Mouse (Mus musculus): Measurements from ENCODE around the gene Opcml. TPM values are rescaled to one million over a fixed set of nuclear protein-coding genes. Genes with fewer than 3 reads are reported as not detected.

The Opcml gene
- polyA plus RNA-seq, 1 experiment from 2014 or later, result 10.1 TPM

DNA sequence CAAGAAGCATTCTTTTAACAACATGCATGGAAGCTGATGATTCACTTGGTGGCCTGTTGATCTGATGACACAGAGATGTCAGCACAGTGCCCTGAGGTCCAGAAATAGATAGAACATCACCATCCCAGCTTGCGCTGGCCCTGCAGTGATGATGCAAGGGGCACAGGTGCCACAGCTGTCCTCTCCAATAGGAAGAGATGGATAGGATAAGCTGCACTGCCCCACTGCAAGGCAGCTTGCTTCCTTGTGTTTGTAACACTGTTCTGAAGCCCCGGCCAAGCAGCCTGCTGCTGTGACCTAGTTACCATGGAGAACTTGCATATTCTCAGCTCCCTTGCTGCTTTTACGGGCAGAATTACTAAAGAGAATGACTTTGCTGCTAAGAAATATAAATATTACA is 1076.7 kb downstream of the Opcml start:
- Histone ChIP-seq H3K9me3 (ENCODE audit: control insufficient read depth, low read length) (no peaks in the 10 kb centered on the region), H3K27me3 (ENCODE audit: control insufficient read depth, insufficient read depth, low read depth, low read length) (no peaks in the 10 kb centered on the region), H3K4me1 (replicated peaks; ENCODE audit: control insufficient read depth, insufficient read depth, low read length) (no peaks in the 10 kb centered on the region), H3K4me2 (ENCODE audit: low read depth, low read length) (no peak overlapping the region), H3K9ac (ENCODE audit: low read length) (no peak overlapping the region), H3K4me3 (ENCODE audit: low read length) (no peak overlapping the region), H3K36me3 (ENCODE audit: control insufficient read depth, insufficient read depth, low read length) (no peaks in the 10 kb centered on the region), H3K27ac (ENCODE audit: low read length) (no peak overlapping the region)
- WGBS, result 74% methylated on average over 3 of the region's 3 CpGs
- ATAC-seq (ENCODE audit: low read depth), result no peak

DNA sequence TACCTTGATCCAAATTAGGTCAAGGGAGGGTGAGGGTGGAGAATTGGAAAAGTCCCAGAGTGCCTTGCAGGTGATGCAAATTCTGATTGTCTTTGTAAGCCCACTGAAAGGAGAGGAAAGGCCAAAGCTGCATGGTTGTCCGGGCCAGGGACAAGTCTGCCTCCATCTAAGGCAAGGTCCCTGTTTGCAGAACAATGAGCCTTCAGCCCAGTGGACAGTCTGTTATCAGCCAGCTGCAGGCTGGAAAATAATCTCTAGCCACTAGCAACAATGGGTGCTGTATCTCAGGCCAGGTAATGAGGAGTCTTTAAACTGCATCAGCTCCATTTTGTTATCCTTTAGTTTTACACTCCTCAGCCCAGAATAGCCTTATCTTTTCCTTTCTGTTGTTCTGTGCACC is 1079.9 kb downstream of the Opcml start:
- Histone ChIP-seq H3K4me3 (ENCODE audit: low read length) (no peak overlapping the region), H3K27me3 (ENCODE audit: control insufficient read depth, insufficient read depth, low read depth, low read length) (no peaks in the 10 kb centered on the region), H3K9ac (ENCODE audit: low read length) (no peak overlapping the region), H3K9me3 (ENCODE audit: control insufficient read depth, low read length) (no peaks in the 10 kb centered on the region), H3K4me1 (replicated peaks; ENCODE audit: control insufficient read depth, insufficient read depth, low read length) (no peaks in the 10 kb centered on the region), H3K4me2 (ENCODE audit: low read depth, low read length) (no peak overlapping the region), H3K27ac (ENCODE audit: low read length) (no peak overlapping the region), H3K36me3 (ENCODE audit: control insufficient read depth, insufficient read depth, low read length) (no peaks in the 10 kb centered on the region)
- no peak for ATAC-seq (ENCODE audit: low read depth)
- WGBS, result 68% methylated on average over 1 of the region's 1 CpGs

GRCm38 (mm10) chr9:28882566-28882965 is 1092.0 kb downstream of the Opcml start:
- Histone ChIP-seq H3K27ac (ENCODE audit: low read length) (no peak overlapping the region), H3K4me1 (replicated peaks; ENCODE audit: control insufficient read depth, insufficient read depth, low read length) (no peaks in the 10 kb centered on the region), H3K4me2 (ENCODE audit: low read depth, low read length) (no peak overlapping the region), H3K4me3 (ENCODE audit: low read length) (no peak overlapping the region), H3K27me3 (ENCODE audit: control insufficient read depth, insufficient read depth, low read depth, low read length) (no peaks in the 10 kb centered on the region), H3K9me3 (ENCODE audit: control insufficient read depth, low read length) (no peaks in the 10 kb centered on the region), H3K9ac (ENCODE audit: low read length) (no peak overlapping the region), H3K36me3 (ENCODE audit: control insufficient read depth, insufficient read depth, low read length) (no peaks in the 10 kb centered on the region)
- 67% methylated on average over 1 of the region's 1 CpGs for WGBS
- no peak for ATAC-seq (ENCODE audit: low read depth)

- no peak for ATAC-seq (ENCODE audit: low read depth)
- H3K27ac ChIP-seq (ENCODE audit: low read length), result no peak overlapping the region
- H3K27me3 ChIP-seq (ENCODE audit: control insufficient read depth, insufficient read depth, low read depth, low read length), result no peaks in the 10 kb centered on the region
- 73% methylated on average over 8 of the region's 8 CpGs for WGBS
- no peaks in the 10 kb centered on the region for H3K9me3 ChIP-seq (ENCODE audit: control insufficient read depth, low read length)
- no peak overlapping the region for H3K9ac ChIP-seq (ENCODE audit: low read length)
- no peak overlapping the region for H3K4me2 ChIP-seq (ENCODE audit: low read depth, low read length)
- H3K4me1 ChIP-seq (replicated peaks; ENCODE audit: control insufficient read depth, insufficient read depth, low read length), result no peaks in the 10 kb centered on the region
- H3K36me3 ChIP-seq (ENCODE audit: control insufficient read depth, insufficient read depth, low read length), result no peaks in the 10 kb centered on the region
- no peak overlapping the region for H3K4me3 ChIP-seq (ENCODE audit: low read length)
These were observed 1101.0 kb downstream of the Opcml start for GRCm38 (mm10) chr9:28891611-28892010.

GRCm38 (mm10) chr9:28903291-28903690 is 1112.7 kb downstream of the Opcml start:
- Histone ChIP-seq H3K4me1 (replicated peaks; ENCODE audit: control insufficient read depth, insufficient read depth, low read length) (no peaks in the 10 kb centered on the region), H3K27ac (ENCODE audit: low read length) (no peak overlapping the region), H3K36me3 (ENCODE audit: control insufficient read depth, insufficient read depth, low read length) (no peaks in the 10 kb centered on the region), H3K4me3 (ENCODE audit: low read length) (no peak overlapping the region), H3K4me2 (ENCODE audit: low read depth, low read length) (no peak overlapping the region), H3K9me3 (ENCODE audit: control insufficient read depth, low read length) (no peaks in the 10 kb centered on the region), H3K9ac (ENCODE audit: low read length) (no peak overlapping the region), H3K27me3 (ENCODE audit: control insufficient read depth, insufficient read depth, low read depth, low read length) (no peaks in the 10 kb centered on the region)
- WGBS, result 97% methylated on average over 1 of the region's 1 CpGs
- ATAC-seq (ENCODE audit: low read depth), result no peak

- no peaks in the 10 kb centered on the region for H3K4me1 ChIP-seq (replicated peaks; ENCODE audit: control insufficient read depth, insufficient read depth, low read length)
- no peaks in the 10 kb centered on the region for H3K36me3 ChIP-seq (ENCODE audit: control insufficient read depth, insufficient read depth, low read length)
- no peaks in the 10 kb centered on the region for H3K9me3 ChIP-seq (ENCODE audit: control insufficient read depth, low read length)
- H3K27ac ChIP-seq (ENCODE audit: low read length), result no peak overlapping the region
- ATAC-seq (ENCODE audit: low read depth), result no peak
- 64% methylated on average over 4 of the region's 4 CpGs for WGBS
- H3K27me3 ChIP-seq (ENCODE audit: control insufficient read depth, insufficient read depth, low read depth, low read length), result no peaks in the 10 kb centered on the region
- no peak overlapping the region for H3K4me3 ChIP-seq (ENCODE audit: low read length)
- H3K4me2 ChIP-seq (ENCODE audit: low read depth, low read length), result no peak overlapping the region
- H3K9ac ChIP-seq (ENCODE audit: low read length), result no peak overlapping the region
These were observed 1119.2 kb downstream of the Opcml start for GRCm38 (mm10) chr9:28909738-28910137.

- no peak overlapping the region for H3K9ac ChIP-seq (ENCODE audit: low read length)
- no peak overlapping the region for H3K4me3 ChIP-seq (ENCODE audit: low read length)
- no peaks in the 10 kb centered on the region for H3K27me3 ChIP-seq (ENCODE audit: control insufficient read depth, insufficient read depth, low read depth, low read length)
- ATAC-seq (ENCODE audit: low read depth), result no peak
- no peak overlapping the region for H3K27ac ChIP-seq (ENCODE audit: low read length)
- WGBS, result 57% methylated on average over 13 of the region's 13 CpGs
- H3K4me2 ChIP-seq (ENCODE audit: low read depth, low read length), result no peak overlapping the region
- H3K4me1 ChIP-seq (replicated peaks; ENCODE audit: control insufficient read depth, insufficient read depth, low read length), result no peaks in the 10 kb centered on the region
- no peaks in the 10 kb centered on the region for H3K9me3 ChIP-seq (ENCODE audit: control insufficient read depth, low read length)
- no peaks in the 10 kb centered on the region for H3K36me3 ChIP-seq (ENCODE audit: control insufficient read depth, insufficient read depth, low read length)
These were observed 1121.1 kb downstream of the Opcml start for GRCm38 (mm10) chr9:28911571-28912185.

GRCm38 (mm10) chr9:28932069-28932468 is 1141.5 kb downstream of the Opcml start:
- H3K36me3 ChIP-seq (ENCODE audit: control insufficient read depth, insufficient read depth, low read length), result no peaks in the 10 kb centered on the region
- no peak overlapping the region for H3K27ac ChIP-seq (ENCODE audit: low read length)
- 62% methylated on average over 2 of the region's 2 CpGs for WGBS
- no peaks in the 10 kb centered on the region for H3K27me3 ChIP-seq (ENCODE audit: control insufficient read depth, insufficient read depth, low read depth, low read length)
- no peak overlapping the region for H3K9ac ChIP-seq (ENCODE audit: low read length)
- H3K4me2 ChIP-seq (ENCODE audit: low read depth, low read length), result no peak overlapping the region
- no peak overlapping the region for H3K4me3 ChIP-seq (ENCODE audit: low read length)
- ATAC-seq (ENCODE audit: low read depth), result no peak
- no peaks in the 10 kb centered on the region for H3K4me1 ChIP-seq (replicated peaks; ENCODE audit: control insufficient read depth, insufficient read depth, low read length)
- no peaks in the 10 kb centered on the region for H3K9me3 ChIP-seq (ENCODE audit: control insufficient read depth, low read length)

- ATAC-seq (ENCODE audit: low read depth), result no peak
These were observed 1146.6 kb downstream of the Opcml start for GRCm38 (mm10) chr9:28937163-28937562.

DNA sequence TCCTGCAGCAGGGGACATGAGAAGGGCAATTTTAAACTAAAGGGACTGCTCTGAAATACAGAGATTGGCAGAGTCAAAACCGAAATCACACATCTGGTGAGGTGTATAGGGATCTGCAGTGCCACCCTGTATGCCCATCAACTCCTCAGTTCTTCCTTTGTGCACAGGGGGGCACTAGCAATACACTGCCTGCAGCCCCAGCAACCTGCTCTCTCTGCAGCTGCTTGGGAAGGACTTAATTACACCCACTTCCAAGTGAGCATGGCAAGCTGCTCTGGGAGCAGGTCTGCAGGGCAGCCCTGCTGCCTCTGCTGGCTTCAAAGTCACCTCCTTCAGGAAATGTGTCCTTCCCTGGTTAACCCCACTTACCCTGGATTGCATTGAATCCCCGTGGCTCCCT is 1147.4 kb downstream of the Opcml start:
- H3K36me3 ChIP-seq (ENCODE audit: control insufficient read depth, insufficient read depth, low read length), result no peaks in the 10 kb centered on the region
- no peak for ATAC-seq (ENCODE audit: low read depth)
- H3K9me3 ChIP-seq (ENCODE audit: control insufficient read depth, low read length), result no peaks in the 10 kb centered on the region
- H3K27ac ChIP-seq (ENCODE audit: low read length), result no peak overlapping the region
- no peak overlapping the region for H3K9ac ChIP-seq (ENCODE audit: low read length)
- WGBS, result 54% methylated on average over 2 of the region's 2 CpGs
- H3K27me3 ChIP-seq (ENCODE audit: control insufficient read depth, insufficient read depth, low read depth, low read length), result no peaks in the 10 kb centered on the region
- H3K4me2 ChIP-seq (ENCODE audit: low read depth, low read length), result no peak overlapping the region
- H3K4me3 ChIP-seq (ENCODE audit: low read length), result no peak overlapping the region
- H3K4me1 ChIP-seq (replicated peaks; ENCODE audit: control insufficient read depth, insufficient read depth, low read length), result no peaks in the 10 kb centered on the region

More at GRCm38 (mm10) chr9:28937163-28937562, 1146.6 kb downstream of the Opcml start:
- Histone ChIP-seq H3K27me3 (ENCODE audit: control insufficient read depth, insufficient read depth, low read depth, low read length) (no peaks in the 10 kb centered on the region), H3K4me2 (ENCODE audit: low read depth, low read length) (no peak overlapping the region), H3K4me1 (replicated peaks; ENCODE audit: control insufficient read depth, insufficient read depth, low read length) (no peaks in the 10 kb centered on the region), H3K36me3 (ENCODE audit: control insufficient read depth, insufficient read depth, low read length) (no peaks in the 10 kb centered on the region), H3K9ac (ENCODE audit: low read length) (no peak overlapping the region), H3K9me3 (ENCODE audit: control insufficient read depth, low read length) (no peaks in the 10 kb centered on the region), H3K27ac (ENCODE audit: low read length) (no peak overlapping the region), H3K4me3 (ENCODE audit: low read length) (no peak overlapping the region)
- 33% methylated on average over 6 of the region's 6 CpGs for WGBS

Measured in lung, embryonic 16.5 days (tissue).